Mouse (Mus musculus) heart, embryonic 11.5 days (tissue): ENCODE measurements at regions not wholly inside any gene's neighbourhood (a gene's known extent, or its start where the extent isn't known, plus 50 kb on each side); places are given as distances from the start of the nearest gene placed in this dataset.
A peak's percentile ranks its signal among the peaks of the same experiment; 100 is the strongest.

Experiments
- ATAC-seq: fragments of 200-750 bp; cut with Nextera tagmentation; replicated peaks from 2 replicates; pipeline ENCODE4 v1.8.0; 2017; ENCODE audit warnings: moderate library complexity; ENCODE audit not compliant: insufficient number of reproducible peaks, low FRiP score, low TSS enrichment
- H3K27ac ChIP-seq: fragments of 300-500 bp; sonication (generic); 2 replicates; pipeline ENCODE4 v1.5.1; 2014; ENCODE audit warnings: mild to moderate bottlenecking, low read depth, low read length
- H3K27me3 ChIP-seq: fragments of 300-500 bp; sonication (generic); 2 replicates; pipeline ENCODE4 v1.6.1; 2014; ENCODE audit warnings: mild to moderate bottlenecking, low read length, mixed read lengths; ENCODE audit not compliant: control insufficient read depth, insufficient read depth
- H3K36me3 ChIP-seq: fragments of 300-500 bp; sonication (generic); 2 replicates; pipeline ENCODE4 v1.6.1; 2014; ENCODE audit warnings: mild to moderate bottlenecking, low read length, moderate library complexity, mixed read lengths; ENCODE audit not compliant: control insufficient read depth, insufficient read depth
- H3K4me1 ChIP-seq: fragments of 300-500 bp; sonication (generic); 2 replicates; pipeline ENCODE4 v1.6.1; 2014; ENCODE audit warnings: low read length; ENCODE audit not compliant: control insufficient read depth, insufficient read depth
- H3K4me2 ChIP-seq: fragments of 300-500 bp; sonication (generic); 2 replicates; pipeline ENCODE4 v1.6.1; 2014; ENCODE audit warnings: mild to moderate bottlenecking, moderate library complexity
- H3K4me3 ChIP-seq: fragments of 300-500 bp; sonication (generic); 2 replicates; pipeline ENCODE4 v1.5.1; 2014; ENCODE audit warnings: low read depth, low read length
- H3K9ac ChIP-seq: fragments of 300-500 bp; sonication (generic); 2 replicates; pipeline ENCODE4 v1.6.1; 2014; ENCODE audit warnings: mild to moderate bottlenecking, low read depth, low read length, moderate library complexity
- H3K9me3 ChIP-seq: fragments of 300-500 bp; sonication (generic); replicated peaks from 2 replicates; pipeline ENCODE4 v1.6.1; 2016; ENCODE audit warnings: low read length; ENCODE audit not compliant: control insufficient read depth
- WGBS: fragments of 180-500 bp; shearing (Covaris S2); extraction: QIAGEN DNeasy Blood & Tissue Kit; methylation state at CpG from one replicate; pipeline ENCODE4 v1.1.7; 2014; ENCODE audit not compliant: insufficient replicate concordance; 5-methylcytosine and 5-hydroxymethylcytosine counted together

DNA sequence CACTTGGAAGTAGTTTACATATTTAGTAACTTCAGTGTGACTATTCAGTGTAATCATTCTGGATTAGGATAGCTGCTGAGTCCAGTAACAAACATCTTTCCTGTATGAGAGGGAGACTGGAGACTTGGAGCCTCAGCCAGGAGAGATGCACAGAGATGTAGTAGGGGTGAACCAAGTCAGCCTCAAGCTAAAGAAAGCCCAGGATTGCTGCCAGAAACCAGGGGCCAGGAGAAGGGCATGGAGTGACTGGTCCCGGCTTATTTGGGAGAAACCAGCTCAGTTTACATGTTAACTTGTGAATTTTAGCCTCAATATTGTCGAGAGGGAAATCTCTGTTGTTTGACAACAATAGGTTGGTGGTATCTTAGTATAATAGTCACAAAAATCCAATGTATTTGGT lies 257.8 kb upstream of the Runx1 start:
- Histone ChIP-seq H3K9ac (no peak overlapping the region), H3K36me3 (no peaks in the 10 kb centered on the region), H3K27me3 (peaks cover 15% of the 10 kb centered on the region), H3K4me1 (0 out of 2 replicates have a peak, but pooled peaks cover 2% of the 10 kb centered on the region), H3K27ac (no peak overlapping the region), H3K9me3 (no peaks in the 10 kb centered on the region), H3K4me2 (no peak overlapping the region), H3K4me3 (no peak overlapping the region)
- ATAC-seq: no peak
- WGBS: 74% methylated on average over 2 of the region's 2 CpGs

DNA sequence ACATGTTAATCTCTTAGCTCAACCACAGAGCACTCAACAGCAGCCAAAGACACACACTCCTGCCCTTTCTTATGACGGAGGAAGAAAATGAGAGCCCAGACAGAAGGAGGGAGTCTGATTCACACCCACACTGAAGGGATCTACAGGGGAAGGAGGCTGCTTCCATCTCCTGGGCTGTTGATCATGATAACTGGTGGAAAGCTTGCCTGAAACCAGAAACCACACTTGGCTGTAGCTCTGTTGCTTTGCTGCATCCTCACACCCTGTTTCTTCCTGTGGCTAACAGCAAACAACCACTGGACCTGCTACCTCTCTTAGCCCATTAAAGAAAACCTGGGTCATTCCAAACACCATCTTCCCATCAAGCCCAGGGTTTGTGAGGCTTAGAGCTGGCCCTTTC lies 257.2 kb upstream of the Runx1 start:
- Histone ChIP-seq H3K4me1 (0 out of 2 replicates have a peak, but pooled peaks cover 2% of the 10 kb centered on the region), H3K27me3 (peaks cover 10% of the 10 kb centered on the region), H3K4me2 (no peak overlapping the region), H3K36me3 (no peaks in the 10 kb centered on the region), H3K9me3 (no peaks in the 10 kb centered on the region), H3K9ac (no peak overlapping the region), H3K4me3 (no peak overlapping the region), H3K27ac (no peak overlapping the region)
- ATAC-seq: no peak
- WGBS: 81% methylated on average over 1 of the region's 1 CpGs

DNA sequence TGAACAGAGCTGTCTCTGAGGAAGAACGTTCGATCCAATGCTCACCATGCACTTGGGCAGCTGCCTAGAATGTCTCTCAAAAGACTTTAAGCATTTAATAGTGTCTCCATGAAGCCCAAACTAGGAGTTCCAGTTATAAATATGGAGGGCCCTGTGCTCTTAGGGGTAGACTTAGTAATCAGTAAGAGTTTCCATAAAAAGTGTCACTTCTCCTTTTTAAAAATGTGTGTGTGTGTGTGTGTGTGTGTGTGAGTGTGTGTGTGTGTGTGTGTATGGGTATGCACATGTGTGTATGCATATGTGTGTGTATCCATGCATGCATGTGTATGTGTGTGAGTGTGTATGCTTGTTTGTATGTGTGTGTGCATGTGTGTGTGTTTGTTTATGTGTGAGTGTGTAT lies 255.6 kb upstream of the Runx1 start:
- no peak for ATAC-seq
- H3K36me3 ChIP-seq: no peaks in the 10 kb centered on the region
- no peak overlapping the region for H3K4me2 ChIP-seq
- 0 out of 2 replicates have a peak, but pooled peaks cover 2% of the 10 kb centered on the region for H3K4me1 ChIP-seq
- no peak overlapping the region for H3K27ac ChIP-seq
- no peaks in the 10 kb centered on the region for H3K9me3 ChIP-seq
- H3K27me3 ChIP-seq: peaks cover 9% of the 10 kb centered on the region; the same call in 1 of the 2 replicates
- H3K4me3 ChIP-seq: no peak overlapping the region
- WGBS: 78% methylated on average over 2 of the region's 2 CpGs
- H3K9ac ChIP-seq: no peak overlapping the region

DNA sequence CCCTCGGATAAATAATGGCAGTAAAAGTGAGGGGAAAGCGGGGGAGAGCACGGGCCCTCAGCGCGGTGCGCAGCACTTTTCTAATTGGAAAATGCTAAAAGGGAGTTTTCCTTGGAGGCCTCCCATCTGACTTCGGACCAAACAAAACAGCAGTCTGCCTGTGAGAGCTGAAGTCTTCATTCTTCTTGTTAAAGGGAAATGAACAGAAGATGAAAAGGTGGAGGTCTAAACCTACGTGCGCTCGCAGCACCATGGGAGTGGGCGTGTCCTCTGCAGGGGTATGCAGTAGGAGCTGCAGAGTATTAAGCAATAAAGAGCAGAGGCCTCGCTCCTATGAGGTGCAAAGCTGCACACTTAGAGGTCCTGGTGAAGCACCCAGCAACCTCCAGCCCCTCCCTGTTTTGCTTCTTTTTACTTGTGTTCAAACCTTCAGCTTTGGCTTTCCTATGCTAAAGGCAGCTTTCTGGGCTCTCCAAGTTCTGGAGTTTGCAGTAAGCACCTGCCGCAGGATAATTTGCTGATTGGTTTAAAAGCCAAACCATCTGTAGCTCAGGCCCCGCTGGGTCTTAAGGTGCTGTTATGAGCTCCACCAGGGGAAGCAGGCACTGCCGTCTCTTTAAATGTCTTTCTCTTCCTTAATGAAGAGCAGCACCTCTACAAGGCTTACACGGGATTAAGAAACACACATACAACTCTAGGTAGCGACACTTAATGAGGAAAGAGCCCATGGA lies 253.9 kb upstream of the Runx1 start:
- Histone ChIP-seq H3K4me3 (no peak overlapping the region), H3K9ac (no peak overlapping the region), H3K4me1 (0 out of 2 replicates have a peak, but pooled peaks cover 2% of the 10 kb centered on the region), H3K27me3 (peaks cover 16% of the 10 kb centered on the region), H3K27ac (no peak overlapping the region), H3K4me2 (no peak overlapping the region), H3K36me3 (no peaks in the 10 kb centered on the region), H3K9me3 (no peaks in the 10 kb centered on the region)
- ATAC-seq: no peak
- WGBS: 49% methylated on average over 17 of the region's 17 CpGs

DNA sequence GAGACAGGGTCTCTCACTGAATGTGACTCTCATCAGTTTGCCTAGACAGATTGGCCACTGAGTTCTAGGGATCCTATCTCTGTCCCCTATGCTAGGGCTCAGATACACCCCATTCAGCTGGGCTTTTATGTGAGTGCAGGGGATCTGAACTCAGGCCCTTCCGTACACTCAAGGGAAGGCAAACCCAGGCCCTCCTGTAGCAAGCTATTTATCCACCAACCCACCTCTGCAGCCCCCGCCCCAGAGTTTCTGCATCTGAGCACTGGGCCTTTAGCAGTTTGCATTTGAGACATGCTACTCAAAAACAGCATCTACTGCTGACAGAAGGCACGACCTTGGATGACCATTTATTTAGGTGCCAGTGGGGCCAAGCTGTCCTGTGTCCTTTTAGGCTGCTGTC lies 253.0 kb upstream of the Runx1 start:
- peaks cover 18% of the 10 kb centered on the region for H3K27me3 ChIP-seq
- H3K4me1 ChIP-seq: 0 out of 2 replicates have a peak, but pooled peaks cover 2% of the 10 kb centered on the region
- 61% methylated on average over 3 of the region's 3 CpGs for WGBS
- no peak overlapping the region for H3K27ac ChIP-seq
- no peak overlapping the region for H3K9ac ChIP-seq
- no peaks in the 10 kb centered on the region for H3K9me3 ChIP-seq
- no peak overlapping the region for H3K4me3 ChIP-seq
- H3K36me3 ChIP-seq: no peaks in the 10 kb centered on the region
- no peak overlapping the region for H3K4me2 ChIP-seq
- ATAC-seq: no peak

DNA sequence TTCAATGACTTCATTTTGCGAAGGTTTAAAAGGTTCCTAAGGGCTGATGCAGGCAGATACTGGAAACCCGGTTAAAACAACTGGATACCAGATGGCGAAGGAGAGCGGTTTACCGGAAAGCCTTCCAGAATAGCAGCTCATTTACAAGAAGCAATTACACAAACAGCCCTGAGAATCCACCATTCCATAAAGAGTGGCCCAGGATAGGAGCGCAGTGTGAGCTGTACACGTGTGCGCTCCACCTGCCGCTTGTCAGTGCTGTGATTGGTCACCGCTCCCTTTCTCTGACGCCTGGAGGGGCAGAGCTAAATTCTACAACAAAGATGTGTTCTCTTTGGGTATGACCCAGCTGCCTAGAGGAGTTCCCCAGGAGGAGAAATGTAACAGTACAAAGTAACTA lies 249.5 kb upstream of the Runx1 start:
- no peaks in the 10 kb centered on the region for H3K36me3 ChIP-seq
- H3K9me3 ChIP-seq: no peaks in the 10 kb centered on the region
- 87% methylated on average over 11 of the region's 11 CpGs for WGBS
- no peak overlapping the region for H3K27ac ChIP-seq
- no peak for ATAC-seq
- H3K27me3 ChIP-seq: peaks cover 14% of the 10 kb centered on the region
- H3K4me2 ChIP-seq: no peak overlapping the region
- H3K9ac ChIP-seq: no peak overlapping the region
- H3K4me1 ChIP-seq: peaks cover 14% of the 10 kb centered on the region
- no peak overlapping the region for H3K4me3 ChIP-seq

DNA sequence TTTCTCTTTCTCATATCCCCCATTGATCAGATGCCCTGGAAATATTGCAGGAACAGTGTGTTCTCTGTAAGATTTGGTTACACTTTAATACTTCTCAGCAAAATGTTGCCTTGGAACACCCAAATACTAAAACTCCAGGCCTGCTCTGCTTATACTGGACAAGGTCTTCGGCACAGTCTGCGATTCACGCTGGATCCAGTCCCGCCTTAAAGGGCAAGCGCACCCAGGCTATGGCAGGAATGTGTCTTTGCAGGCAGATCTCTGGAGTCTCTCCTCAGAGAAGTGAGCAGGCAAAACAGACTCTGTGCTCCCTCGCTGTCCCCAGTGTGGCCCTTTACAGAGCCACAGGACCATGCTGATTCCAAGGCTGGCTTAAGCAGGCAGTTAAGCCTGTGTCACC lies 246.2 kb upstream of the Runx1 start:
- WGBS: 27% methylated on average over 6 of the region's 6 CpGs
- Histone ChIP-seq H3K27me3 (peaks cover 16% of the 10 kb centered on the region), H3K9ac (no peak overlapping the region), H3K4me1 (peaks cover 11% of the 10 kb centered on the region), H3K4me2 (peak overlapping the region; percentile 40), H3K36me3 (no peaks in the 10 kb centered on the region), H3K4me3 (no peak overlapping the region), H3K9me3 (no peaks in the 10 kb centered on the region), H3K27ac (peak overlapping the region; percentile 22; the same call in 1 of the 2 replicates)
- 0 out of 2 replicates have a peak, but pooled peaks have one; percentile 43 for ATAC-seq

DNA sequence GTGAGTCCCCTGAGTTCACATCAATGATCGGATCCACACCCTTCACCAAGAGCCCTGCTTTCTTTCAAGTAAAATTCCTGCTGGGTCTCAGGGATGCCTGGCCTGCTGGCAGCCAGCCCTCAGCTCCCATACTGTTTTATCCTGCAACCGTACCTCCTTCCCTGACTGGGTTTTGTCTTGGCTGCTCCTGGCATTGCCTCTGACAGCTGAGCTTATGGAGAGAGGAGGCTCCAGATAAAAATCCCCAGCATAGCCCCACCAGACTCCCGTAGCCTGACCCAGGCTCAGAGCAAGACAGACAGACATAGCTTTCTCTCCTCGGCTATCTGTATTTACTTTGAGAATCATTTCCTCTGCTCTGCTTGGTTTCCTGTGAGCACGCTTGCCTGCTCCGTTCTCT lies 245.8 kb upstream of the Runx1 start:
- Histone ChIP-seq H3K27me3 (peaks cover 16% of the 10 kb centered on the region), H3K36me3 (no peaks in the 10 kb centered on the region), H3K27ac (peak overlapping the region; percentile 22), H3K4me2 (peak overlapping the region; percentile 40), H3K9me3 (no peaks in the 10 kb centered on the region), H3K4me1 (peaks cover 11% of the 10 kb centered on the region), H3K9ac (no peak overlapping the region), H3K4me3 (no peak overlapping the region)
- peak; percentile 62; the same call in 1 of the 2 replicates for ATAC-seq
- 19% methylated on average over 6 of the region's 6 CpGs for WGBS

DNA sequence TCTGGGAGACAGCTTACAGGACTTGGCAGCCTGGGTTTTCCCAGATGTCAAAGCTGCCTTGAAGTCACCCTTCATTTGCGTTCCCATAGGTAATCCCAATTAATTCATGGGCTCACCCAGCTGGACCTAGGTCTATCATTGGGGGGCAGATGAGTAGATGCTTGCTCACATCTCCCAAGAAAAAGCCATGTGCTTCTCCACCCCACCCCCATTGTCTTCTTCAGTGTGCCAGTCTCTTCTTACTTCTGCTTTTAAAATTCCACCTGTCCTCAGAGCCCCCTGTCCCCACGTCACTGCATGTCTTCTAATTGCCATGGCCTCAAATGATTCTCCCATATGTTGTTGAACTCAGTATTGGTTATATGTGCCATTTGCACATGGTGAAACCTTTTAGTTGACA lies 240.9 kb upstream of the Runx1 start:
- Histone ChIP-seq H3K4me3 (no peak overlapping the region), H3K4me2 (no peak overlapping the region), H3K36me3 (no peaks in the 10 kb centered on the region), H3K27ac (no peak overlapping the region), H3K9ac (no peak overlapping the region), H3K27me3 (0 out of 2 replicates have a peak, but pooled peaks cover 2% of the 10 kb centered on the region), H3K4me1 (peaks cover 6% of the 10 kb centered on the region), H3K9me3 (no peaks in the 10 kb centered on the region)
- 73% methylated on average over 2 of the region's 2 CpGs for WGBS
- ATAC-seq: no peak
